Mouse (Mus musculus) kidney, postnatal 14 days (tissue): Measurements from ENCODE around the gene Pgr15l.

ENCODE experiments used
- DNase-seq: peaks from one replicate; pipeline ENCODE4 v3.0.0; 2022; ENCODE audit warnings: mixed read lengths

Gene Pgr15l

GRCm38 (mm10) chrX:97072369-97072768 lies at the start of gene Pgr15l:
Gene Pgr15l (plus strand): TSS chrX:97072596.
- peak; percentile 0 for DNase-seq

- no peak for DNase-seq
Observed at GRCm38 (mm10) chrX:97027540-97027939, 44.9 kb upstream of the Pgr15l start.

GRCm38 (mm10) chrX:97069816-97070215 lies 2.6 kb upstream of the Pgr15l start:
- peak; percentile 0 for DNase-seq
